Mouse (Mus musculus): Measurements from ENCODE around the gene Brip1. TPM values are rescaled to one million over a fixed set of nuclear protein-coding genes. Genes with fewer than 3 reads are reported as not detected.

The Brip1 gene
- total RNA-seq, 2 experiments from 2014 or later = 0.53 to 0.54 TPM

- no peak for DNase-seq (ENCODE audit: low spot score in 2 of 2)
Observed at GRCm38 (mm10) chr11:86117078-86117869, 83.7 kb downstream of the Brip1 start.

GRCm38 (mm10) chr11:86115955-86116354 lies 85.0 kb downstream of the Brip1 start:
- DNase-seq (ENCODE audit: low spot score in 2 of 2) = no peak

- no peak for DNase-seq (ENCODE audit: low spot score in 2 of 2)
Observed at GRCm38 (mm10) chr11:86107276-86107675, 93.7 kb downstream of the Brip1 start.

- DNase-seq (ENCODE audit: low spot score in 2 of 2) = peak in 1 of 2 experiments; percentile 22
Observed at GRCm38 (mm10) chr11:86106596-86106995, 94.4 kb downstream of the Brip1 start.

- DNase-seq (ENCODE audit: low spot score in 2 of 2) = no peak
Observed at GRCm38 (mm10) chr11:86101191-86101590, 99.8 kb downstream of the Brip1 start.

- no peak for DNase-seq (ENCODE audit: low spot score in 2 of 2)
Observed at GRCm38 (mm10) chr11:86099341-86099740, 101.7 kb downstream of the Brip1 start.

- DNase-seq (ENCODE audit: low spot score in 2 of 2) = no peak
Observed at GRCm38 (mm10) chr11:86088815-86089214, 112.2 kb downstream of the Brip1 start.

GRCm38 (mm10) chr11:86084522-86084921 lies 116.5 kb downstream of the Brip1 start:
- DNase-seq (ENCODE audit: low spot score in 2 of 2) = no peak

- no peak for DNase-seq (ENCODE audit: low spot score in 2 of 2)
Observed at GRCm38 (mm10) chr11:86078025-86078424, 123.0 kb downstream of the Brip1 start.

- DNase-seq (ENCODE audit: low spot score in 2 of 2) = no peak
Observed at GRCm38 (mm10) chr11:86076966-86077365, 124.0 kb downstream of the Brip1 start.

- DNase-seq (ENCODE audit: low spot score in 2 of 2) = no peak
Observed at GRCm38 (mm10) chr11:86076403-86076802, 124.6 kb downstream of the Brip1 start.

GRCm38 (mm10) chr11:86075371-86075770 lies 125.6 kb downstream of the Brip1 start:
- DNase-seq (ENCODE audit: low spot score in 2 of 2) = no peak

GRCm38 (mm10) chr11:86068651-86069050 lies 132.3 kb downstream of the Brip1 start:
- DNase-seq (ENCODE audit: low spot score in 2 of 2) = no peak

GRCm38 (mm10) chr11:86067154-86067553 lies 133.8 kb downstream of the Brip1 start:
- no peak for DNase-seq (ENCODE audit: low spot score in 2 of 2)

GRCm38 (mm10) chr11:86064881-86065280 lies 136.1 kb downstream of the Brip1 start:
- no peak for DNase-seq (ENCODE audit: low spot score in 2 of 2)

- DNase-seq (ENCODE audit: low spot score in 2 of 2) = no peak
Observed at GRCm38 (mm10) chr11:86061243-86061642, 139.8 kb downstream of the Brip1 start.

GRCm38 (mm10) chr11:86059123-86059522 lies 141.9 kb downstream of the Brip1 start:
- DNase-seq (ENCODE audit: low spot score in 2 of 2) = no peak

GRCm38 (mm10) chr11:86055806-86056205 lies 145.2 kb downstream of the Brip1 start:
- DNase-seq (ENCODE audit: low spot score in 2 of 2) = no peak

GRCm38 (mm10) chr11:86051383-86051782 lies 149.6 kb downstream of the Brip1 start:
- DNase-seq (ENCODE audit: low spot score in 2 of 2) = no peak

GRCm38 (mm10) chr11:86050430-86051280 lies 150.3 kb downstream of the Brip1 start:
- DNase-seq (ENCODE audit: low spot score in 2 of 2) = no peak

GRCm38 (mm10) chr11:86039994-86040393 lies 161.0 kb downstream of the Brip1 start:
- DNase-seq (ENCODE audit: low spot score in 2 of 2) = no peak

- DNase-seq (ENCODE audit: low spot score in 2 of 2) = no peak
Observed at GRCm38 (mm10) chr11:86039355-86039754, 161.6 kb downstream of the Brip1 start.

Measured in adrenal gland, adult 18-20 months (tissue).